Mouse (Mus musculus): ENCODE measurements at regions not wholly inside any gene's neighbourhood (a gene's known extent, or its start where the extent isn't known, plus 50 kb on each side); places are given as distances from the start of the nearest gene placed in this dataset.
A peak's percentile ranks its signal among the peaks of the same experiment; 100 is the strongest.
"Not testable (repeated sequence)": the region's sequence is repeated elsewhere in the genome, so short reads cannot be mapped to it uniquely, and the experiment has no call there.

DNA sequence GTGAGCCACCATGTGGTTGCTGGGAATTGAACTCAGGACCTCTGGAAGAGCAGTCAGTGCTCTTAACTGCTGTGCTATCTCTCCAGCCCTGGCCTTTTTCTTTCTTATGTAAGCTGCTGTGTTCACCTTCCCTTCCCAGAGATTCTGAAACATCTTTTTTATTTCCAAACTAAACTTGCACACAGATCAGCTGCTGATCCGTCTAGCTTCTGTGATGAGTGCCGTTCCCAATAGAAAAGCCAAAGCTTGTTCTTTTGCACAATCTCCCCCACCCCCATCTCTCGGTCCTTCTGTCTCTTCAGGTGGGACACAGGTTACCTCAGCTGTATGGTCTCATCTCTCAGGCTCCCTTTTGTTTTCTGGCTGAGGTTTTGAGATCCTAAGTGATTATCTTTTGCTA, 191.9 kb downstream of the Tcp10c start:
- 58% methylated on average over 3 of the region's 3 CpGs for WGBS
- no peak overlapping the region for H3K4me3 ChIP-seq
- no peaks in the 10 kb centered on the region for H3K36me3 ChIP-seq
- no peak overlapping the region for H3K4me2 ChIP-seq (replicated peaks)
- H3K4me1 ChIP-seq, result no peaks in the 10 kb centered on the region
- no peak for ATAC-seq (ENCODE audit: insufficient number of reproducible peaks, insufficient read depth, low FRiP score, low TSS enrichment)
- no peak overlapping the region for H3K27ac ChIP-seq
- no peak overlapping the region for H3K9ac ChIP-seq
- peaks cover 61% of the 10 kb centered on the region for H3K9me3 ChIP-seq
- no peaks in the 10 kb centered on the region for H3K27me3 ChIP-seq

DNA sequence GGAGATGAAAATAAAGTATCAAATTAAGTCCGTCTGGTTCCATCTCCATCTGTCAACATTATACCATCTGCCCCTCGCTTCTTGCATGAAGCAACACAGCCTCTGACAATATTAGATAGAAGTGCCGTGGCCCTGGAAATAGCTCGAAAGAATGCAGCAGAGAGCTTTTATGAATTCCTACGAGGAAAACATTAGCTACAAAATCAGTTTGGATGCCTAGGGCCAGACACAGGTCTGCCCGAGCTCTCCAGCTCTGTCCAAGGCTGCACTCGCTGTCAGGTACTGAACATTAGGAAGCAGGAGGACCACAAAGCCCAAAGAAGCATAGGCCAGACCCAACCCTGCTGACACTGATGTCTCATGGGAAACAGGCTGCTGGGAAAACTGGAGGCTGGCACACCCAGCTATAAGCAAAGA, 192.3 kb downstream of the Tcp10c start:
- no peaks in the 10 kb centered on the region for H3K27me3 ChIP-seq
- no peak overlapping the region for H3K27ac ChIP-seq
- H3K9ac ChIP-seq, result no peak overlapping the region
- WGBS, result 80% methylated on average over 7 of the region's 7 CpGs
- H3K4me3 ChIP-seq, result no peak overlapping the region
- no peak for ATAC-seq (ENCODE audit: insufficient number of reproducible peaks, insufficient read depth, low FRiP score, low TSS enrichment)
- H3K4me2 ChIP-seq (replicated peaks), result no peak overlapping the region
- no peaks in the 10 kb centered on the region for H3K4me1 ChIP-seq
- H3K9me3 ChIP-seq, result peaks cover 58% of the 10 kb centered on the region
- H3K36me3 ChIP-seq, result no peaks in the 10 kb centered on the region

DNA sequence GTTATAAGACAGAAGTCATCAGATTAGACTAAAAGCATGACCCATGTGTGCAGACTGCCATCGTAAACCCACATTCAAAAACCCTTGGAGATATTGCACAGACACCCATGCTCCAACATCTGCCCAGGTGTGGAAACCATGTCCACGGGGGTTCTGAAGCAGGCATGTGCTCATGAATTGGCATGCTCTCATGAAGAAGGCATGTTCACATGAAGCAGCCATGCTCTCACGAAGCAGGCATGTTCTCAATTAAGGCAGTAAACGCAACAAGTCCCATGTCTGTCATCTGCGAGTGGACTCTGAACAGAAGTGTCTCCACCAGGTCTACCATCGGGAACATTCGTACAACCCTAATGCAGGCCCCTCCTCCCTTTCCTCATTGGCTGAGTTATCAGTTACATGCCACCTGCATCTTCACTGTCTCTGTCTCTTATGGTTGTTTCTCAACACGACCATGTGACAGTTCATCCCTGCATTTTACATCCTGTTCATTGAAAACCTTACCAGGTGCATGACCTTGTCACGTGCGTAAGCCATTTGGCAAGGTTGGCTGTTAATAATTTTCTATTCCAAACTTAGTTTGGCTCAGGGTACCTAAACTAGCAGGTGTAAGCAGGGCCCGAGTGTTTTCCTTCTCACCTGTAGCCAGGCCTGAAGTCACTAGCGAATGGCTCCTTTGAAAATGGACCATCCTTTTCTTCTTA, 193.4 kb downstream of the Tcp10c start:
- H3K36me3 ChIP-seq, result no peaks in the 10 kb centered on the region
- WGBS, result 62% methylated on average over 12 of the region's 12 CpGs
- H3K27ac ChIP-seq, result no peak overlapping the region
- H3K9ac ChIP-seq, result no peak overlapping the region
- no peaks in the 10 kb centered on the region for H3K4me1 ChIP-seq
- H3K4me3 ChIP-seq, result no peak overlapping the region
- H3K9me3 ChIP-seq, result peaks cover 59% of the 10 kb centered on the region
- ATAC-seq (ENCODE audit: insufficient number of reproducible peaks, insufficient read depth, low FRiP score, low TSS enrichment), result no peak
- H3K27me3 ChIP-seq, result no peaks in the 10 kb centered on the region
- no peak overlapping the region for H3K4me2 ChIP-seq (replicated peaks)

DNA sequence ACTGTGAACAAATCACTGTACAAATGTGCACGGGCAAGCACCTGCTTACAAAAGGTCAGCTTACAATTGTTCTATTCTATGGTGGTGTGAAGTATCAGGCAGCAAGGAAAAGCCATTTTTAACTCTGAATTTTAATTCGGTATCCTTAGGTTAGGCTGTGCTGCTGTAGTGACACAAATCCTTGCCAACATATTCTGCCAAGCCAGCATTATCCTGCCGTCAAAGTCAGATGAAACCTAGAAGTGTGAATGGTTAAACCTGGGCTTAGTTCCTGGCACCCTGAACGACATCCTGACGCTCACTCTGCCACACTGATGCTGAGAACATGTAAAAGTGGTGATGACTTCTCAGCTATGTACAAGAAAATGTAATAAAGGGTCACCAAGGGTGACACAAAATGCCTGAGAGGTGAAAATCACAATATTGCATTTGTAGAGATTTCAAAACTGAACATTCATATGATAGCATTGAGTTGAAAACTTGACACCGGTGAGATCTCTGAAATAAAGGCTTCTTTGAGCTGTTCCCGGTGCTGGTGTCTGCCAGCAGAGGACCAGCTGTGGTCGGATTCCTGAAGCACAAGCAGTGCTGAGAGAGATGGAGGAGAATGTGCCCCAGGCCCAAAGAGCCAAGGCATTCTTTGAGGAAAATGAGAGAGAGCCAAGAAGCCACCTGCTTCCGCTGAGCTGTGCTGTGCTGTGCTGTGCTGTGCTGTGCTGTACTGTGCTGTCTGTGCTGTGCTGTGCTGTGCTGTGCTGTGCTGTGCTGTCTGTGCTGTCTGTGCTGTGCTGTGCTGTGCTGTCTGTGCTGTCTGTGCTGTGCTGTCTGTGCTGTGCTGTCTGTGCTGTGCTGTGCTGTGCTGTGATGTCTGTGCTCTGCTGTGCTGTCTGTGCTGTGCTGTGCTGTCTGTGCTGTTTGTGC, 195.9 kb downstream of the Tcp10c start:
- Histone ChIP-seq H3K4me1 (no peaks in the 10 kb centered on the region), H3K4me2 (replicated peaks) (no peak overlapping the region), H3K4me3 (no peak overlapping the region), H3K27ac (no peak overlapping the region), H3K27me3 (no peaks in the 10 kb centered on the region), H3K36me3 (no peaks in the 10 kb centered on the region), H3K9me3 (peaks cover 48% of the 10 kb centered on the region), H3K9ac (no peak overlapping the region)
- WGBS, result 64% methylated on average over 9 of the region's 9 CpGs
- peak; percentile 84 for ATAC-seq (ENCODE audit: insufficient number of reproducible peaks, insufficient read depth, low FRiP score, low TSS enrichment)

DNA sequence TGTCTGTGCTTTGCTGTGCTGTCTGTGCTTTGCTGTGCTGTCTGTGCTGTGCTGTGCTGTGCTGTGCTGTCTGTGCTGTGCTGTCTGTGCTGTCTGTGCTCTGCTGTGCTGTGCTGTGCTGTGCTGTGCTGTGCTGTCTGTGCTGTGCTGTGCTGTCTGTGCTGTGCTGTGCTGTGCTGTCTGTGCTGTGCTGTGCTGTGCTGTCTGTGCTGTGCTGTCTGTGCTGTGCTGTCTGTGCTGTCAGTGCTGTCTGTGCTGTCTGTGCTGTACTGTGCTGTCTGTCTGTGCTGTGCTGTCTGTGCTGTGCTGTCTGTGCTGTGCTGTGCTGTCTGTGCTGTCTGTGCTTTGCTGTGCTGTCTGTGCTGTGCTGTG, 196.5 kb downstream of the Tcp10c start:
- H3K36me3 ChIP-seq; H3K27ac ChIP-seq; H3K27me3 ChIP-seq; H3K4me1 ChIP-seq; H3K9ac ChIP-seq; H3K4me2 ChIP-seq (replicated peaks); H3K4me3 ChIP-seq: not testable (repeated sequence)
- peak; percentile 70 for ATAC-seq (ENCODE audit: insufficient number of reproducible peaks, insufficient read depth, low FRiP score, low TSS enrichment)
- peaks cover 45% of the 10 kb centered on the region for H3K9me3 ChIP-seq

DNA sequence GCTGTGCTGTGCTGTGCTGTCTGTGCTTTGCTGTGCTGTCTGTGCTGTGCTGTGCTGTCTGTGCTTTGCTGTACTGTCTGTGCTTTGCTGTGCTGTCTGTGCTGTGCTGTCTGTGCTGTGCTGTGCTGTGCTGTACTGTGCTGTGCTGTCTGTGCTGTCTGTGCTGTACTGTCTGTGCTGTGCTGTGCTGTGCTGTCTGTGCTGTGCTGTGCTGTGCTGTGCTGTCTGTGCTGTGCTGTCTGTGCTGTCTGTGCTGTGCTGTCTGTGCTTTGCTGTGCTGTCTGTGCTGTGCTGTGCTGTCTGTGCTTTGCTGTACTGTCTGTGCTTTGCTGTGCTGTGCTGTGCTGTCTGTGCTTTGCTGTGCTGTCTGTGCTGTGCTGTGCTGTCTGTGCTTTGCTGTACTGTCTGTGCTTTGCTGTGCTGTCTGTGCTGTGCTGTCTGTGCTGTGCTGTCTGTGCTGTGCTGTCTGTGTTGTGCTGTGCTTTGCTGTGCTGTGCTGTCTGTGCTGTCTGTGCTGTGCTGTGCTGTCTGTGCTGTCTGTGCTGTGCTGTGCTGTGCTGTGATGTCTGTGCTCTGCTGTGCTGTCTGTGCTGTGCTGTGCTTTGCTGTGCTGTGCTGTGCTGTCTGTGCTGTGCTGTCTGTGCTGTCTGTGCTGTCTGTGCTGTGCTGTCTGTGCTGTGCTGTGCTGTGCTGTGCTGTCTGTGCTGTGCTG, 197.5 kb downstream of the Tcp10c start:
- H3K27me3 ChIP-seq; H3K36me3 ChIP-seq; H3K27ac ChIP-seq; H3K9ac ChIP-seq; H3K4me1 ChIP-seq; H3K4me2 ChIP-seq (replicated peaks); H3K4me3 ChIP-seq: not testable (repeated sequence)
- ATAC-seq (ENCODE audit: insufficient number of reproducible peaks, insufficient read depth, low FRiP score, low TSS enrichment), result peak; percentile 84
- peaks cover 41% of the 10 kb centered on the region for H3K9me3 ChIP-seq

DNA sequence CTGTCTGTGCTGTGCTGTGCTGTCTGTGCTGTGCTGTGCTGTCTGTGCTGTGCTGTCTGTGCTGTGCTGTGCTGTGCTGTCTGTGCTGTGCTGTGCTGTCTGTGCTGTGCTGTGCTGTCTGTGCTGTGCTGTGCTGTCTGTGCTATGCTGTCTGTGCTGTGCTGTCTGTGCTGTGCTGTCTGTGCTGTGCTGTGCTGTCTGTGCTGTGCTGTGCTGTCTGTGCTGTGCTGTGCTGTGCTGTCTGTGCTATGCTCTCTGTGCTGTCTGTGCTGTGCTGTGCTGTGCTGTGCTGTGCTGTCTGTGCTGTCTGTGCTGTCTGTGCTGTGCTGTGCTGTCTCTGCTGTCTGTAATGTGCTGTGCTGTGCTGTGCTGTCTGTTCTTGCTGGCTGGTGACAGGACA, 198.5 kb downstream of the Tcp10c start:
- H3K9ac ChIP-seq, result not testable (repeated sequence)

DNA sequence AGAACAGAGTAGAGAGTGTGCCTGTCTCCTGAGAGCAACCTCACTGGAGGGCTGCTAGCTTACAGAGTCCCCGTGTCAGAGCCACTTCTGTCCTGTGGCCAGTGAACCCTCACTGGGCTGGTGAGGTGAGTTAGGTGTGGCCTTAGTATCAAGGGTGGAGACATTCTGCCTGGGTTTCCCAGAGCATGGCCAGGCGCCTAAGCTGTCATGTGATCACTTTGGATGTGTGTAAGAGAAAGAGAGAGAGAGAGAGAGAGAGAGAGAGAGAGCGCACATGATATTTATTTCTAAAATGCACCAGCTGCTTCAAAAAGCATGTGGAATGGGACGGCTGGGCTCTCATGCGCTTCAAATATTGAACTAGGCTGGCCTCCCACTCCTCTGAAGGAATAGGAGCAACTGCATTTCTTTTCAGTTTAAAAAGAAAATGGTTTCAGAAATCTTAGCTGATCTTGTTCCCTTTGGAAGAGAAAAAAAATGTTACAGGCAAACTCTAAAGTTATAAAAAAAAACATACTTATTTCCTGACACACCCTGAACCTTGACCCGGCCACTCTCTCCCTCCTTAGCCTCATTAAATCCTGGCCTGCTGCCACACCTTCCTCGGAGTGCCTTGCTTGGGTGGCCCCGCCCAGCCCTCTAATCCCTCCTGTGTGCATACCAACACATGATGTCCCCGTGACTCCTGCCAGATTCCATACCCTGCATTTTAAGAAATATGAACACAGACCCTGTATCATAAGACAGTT, 201.1 kb downstream of the Tcp10c start:
- H3K4me3 ChIP-seq; H3K4me1 ChIP-seq; H3K27ac ChIP-seq; H3K27me3 ChIP-seq; H3K4me2 ChIP-seq (replicated peaks); H3K36me3 ChIP-seq; H3K9ac ChIP-seq; ATAC-seq (ENCODE audit: insufficient number of reproducible peaks, insufficient read depth, low FRiP score, low TSS enrichment): not testable (repeated sequence)
- WGBS, result 32% methylated on average over 9 of the region's 9 CpGs
- H3K9me3 ChIP-seq, result peaks cover 17% of the 10 kb centered on the region

More for the DNA sequence above, 198.5 kb downstream of the Tcp10c start:
- not testable (repeated sequence) for H3K4me2 ChIP-seq (replicated peaks); H3K36me3 ChIP-seq; H3K27ac ChIP-seq; H3K4me1 ChIP-seq; H3K27me3 ChIP-seq; H3K4me3 ChIP-seq
- H3K9me3 ChIP-seq, result peaks cover 33% of the 10 kb centered on the region
- ATAC-seq (ENCODE audit: insufficient number of reproducible peaks, insufficient read depth, low FRiP score, low TSS enrichment), result peak; percentile 82

DNA sequence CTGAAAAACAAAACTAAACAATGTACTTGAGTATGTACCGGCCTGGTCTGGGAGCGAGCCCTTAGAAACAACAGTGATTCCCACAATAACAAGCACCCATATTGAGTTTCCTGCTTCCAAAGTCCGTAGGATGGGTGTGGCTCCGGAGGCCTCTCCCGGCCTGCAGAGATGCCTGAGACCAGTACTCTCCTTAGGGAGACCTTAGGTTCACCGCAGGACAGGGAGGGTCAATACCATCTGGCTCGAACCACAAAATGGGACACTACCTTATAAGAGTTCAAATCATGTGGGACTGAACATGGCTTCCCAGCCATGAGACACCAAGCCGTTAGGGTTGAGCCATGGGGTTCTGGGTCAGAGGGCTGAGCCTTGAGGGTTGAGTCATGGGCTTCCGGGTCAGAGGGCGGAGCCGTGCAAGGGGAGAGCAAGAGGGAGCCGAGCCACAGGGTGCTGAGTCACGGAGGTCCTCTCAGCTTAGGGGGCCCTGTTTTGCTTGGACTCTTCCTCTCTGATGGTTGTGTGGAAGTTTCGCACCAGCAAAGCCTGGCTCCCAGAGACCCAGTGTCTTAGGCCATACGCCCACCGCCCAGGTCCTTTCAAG, 201.8 kb downstream of the Tcp10c start:
- not testable (repeated sequence) for H3K4me2 ChIP-seq (replicated peaks)

DNA sequence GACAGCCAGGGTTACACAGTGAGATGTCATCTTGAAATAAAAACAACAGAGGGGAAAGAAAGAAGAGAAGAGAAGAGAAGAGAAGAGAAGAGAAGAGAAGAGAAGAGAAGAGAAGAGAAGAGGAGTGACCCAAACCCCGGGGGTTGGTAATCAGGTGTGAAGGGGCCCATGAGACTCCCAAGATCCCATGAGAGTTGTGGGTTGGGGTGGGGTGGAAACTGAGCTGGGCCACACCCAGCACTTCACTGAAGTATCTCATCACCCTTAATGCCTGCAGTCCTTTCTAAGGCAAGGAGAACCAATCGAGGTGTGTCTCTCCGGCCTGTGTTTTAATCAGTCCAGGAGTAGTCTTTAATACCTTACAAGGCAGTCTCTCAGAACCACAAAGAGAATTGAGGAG, 201.5 kb upstream of the Afdn start:
- Histone ChIP-seq H3K4me1 (no peaks in the 10 kb centered on the region), H3K4me3 (no peak overlapping the region), H3K9ac (no peak overlapping the region), H3K27me3 (no peaks in the 10 kb centered on the region), H3K36me3 (no peaks in the 10 kb centered on the region), H3K4me2 (replicated peaks) (no peak overlapping the region), H3K9me3 (no peaks in the 10 kb centered on the region), H3K27ac (no peak overlapping the region)
- WGBS, result 67% methylated on average over 3 of the region's 3 CpGs
- no peak for ATAC-seq (ENCODE audit: insufficient number of reproducible peaks, insufficient read depth, low FRiP score, low TSS enrichment)

More for the DNA sequence above, 201.8 kb downstream of the Tcp10c start:
- not testable (repeated sequence) for H3K36me3 ChIP-seq; H3K27me3 ChIP-seq; H3K27ac ChIP-seq; H3K9ac ChIP-seq; H3K4me1 ChIP-seq; H3K4me3 ChIP-seq; ATAC-seq (ENCODE audit: insufficient number of reproducible peaks, insufficient read depth, low FRiP score, low TSS enrichment)
- H3K9me3 ChIP-seq, result peaks cover 11% of the 10 kb centered on the region
- 71% methylated on average over 16 of the region's 16 CpGs for WGBS

DNA sequence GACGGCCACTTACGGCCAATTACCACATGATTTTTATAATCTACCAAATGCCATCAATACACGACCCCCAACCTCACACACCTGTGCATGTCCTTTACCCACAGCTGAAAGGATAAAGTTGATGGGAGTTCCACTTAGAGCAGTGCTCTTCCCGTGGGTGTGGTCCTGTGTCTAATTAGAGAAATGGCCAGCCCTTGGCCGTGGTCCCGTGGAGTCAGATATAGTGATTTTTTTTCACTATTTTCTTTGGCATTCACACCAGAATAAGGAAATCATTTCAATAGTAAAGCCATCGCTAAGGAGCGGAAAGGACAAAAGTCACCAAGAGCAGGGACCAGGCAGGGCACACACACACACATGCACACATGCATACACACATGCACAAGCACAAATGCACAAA, 199.0 kb upstream of the Afdn start:
- Histone ChIP-seq H3K27me3 (no peaks in the 10 kb centered on the region), H3K9ac (no peak overlapping the region), H3K36me3 (no peaks in the 10 kb centered on the region), H3K9me3 (no peaks in the 10 kb centered on the region), H3K4me3 (no peak overlapping the region), H3K4me2 (replicated peaks) (no peak overlapping the region), H3K27ac (no peak overlapping the region), H3K4me1 (no peaks in the 10 kb centered on the region)
- ATAC-seq (ENCODE audit: insufficient number of reproducible peaks, insufficient read depth, low FRiP score, low TSS enrichment), result no peak
- 72% methylated on average over 8 of the region's 8 CpGs for WGBS

All from embryonic facial prominence, embryonic 12.5 days (tissue).